Mouse (Mus musculus) neutrophil, adult 5-6 weeks (primary cell): ENCODE results near the gene Cyb5d1. TPM values are rescaled to one million over a fixed set of nuclear protein-coding genes. Genes with fewer than 3 reads are reported as not detected.

Source experiments
- ATAC-seq: fragments of 151-379, 151-347 bp; 2 replicates; pipeline ENCODE4 v1.8.0; 2017; ENCODE audit warnings: mild to moderate bottlenecking, moderate TSS enrichment; ENCODE audit not compliant: insufficient number of reproducible peaks, poor library complexity, low FRiP score, severe bottlenecking; ENCODE audit errors: extremely low read depth
- total RNA-seq: library from RNA; stranded (forward); fragments of 200-1000 nt; gene quantifications from 2 replicates; pipeline ENCODE4 v1.2.3, GENCODE M21; 2017

Cyb5d1 gene
- total RNA-seq, 1 experiment from 2014 or later = 64.2 TPM

DNA sequence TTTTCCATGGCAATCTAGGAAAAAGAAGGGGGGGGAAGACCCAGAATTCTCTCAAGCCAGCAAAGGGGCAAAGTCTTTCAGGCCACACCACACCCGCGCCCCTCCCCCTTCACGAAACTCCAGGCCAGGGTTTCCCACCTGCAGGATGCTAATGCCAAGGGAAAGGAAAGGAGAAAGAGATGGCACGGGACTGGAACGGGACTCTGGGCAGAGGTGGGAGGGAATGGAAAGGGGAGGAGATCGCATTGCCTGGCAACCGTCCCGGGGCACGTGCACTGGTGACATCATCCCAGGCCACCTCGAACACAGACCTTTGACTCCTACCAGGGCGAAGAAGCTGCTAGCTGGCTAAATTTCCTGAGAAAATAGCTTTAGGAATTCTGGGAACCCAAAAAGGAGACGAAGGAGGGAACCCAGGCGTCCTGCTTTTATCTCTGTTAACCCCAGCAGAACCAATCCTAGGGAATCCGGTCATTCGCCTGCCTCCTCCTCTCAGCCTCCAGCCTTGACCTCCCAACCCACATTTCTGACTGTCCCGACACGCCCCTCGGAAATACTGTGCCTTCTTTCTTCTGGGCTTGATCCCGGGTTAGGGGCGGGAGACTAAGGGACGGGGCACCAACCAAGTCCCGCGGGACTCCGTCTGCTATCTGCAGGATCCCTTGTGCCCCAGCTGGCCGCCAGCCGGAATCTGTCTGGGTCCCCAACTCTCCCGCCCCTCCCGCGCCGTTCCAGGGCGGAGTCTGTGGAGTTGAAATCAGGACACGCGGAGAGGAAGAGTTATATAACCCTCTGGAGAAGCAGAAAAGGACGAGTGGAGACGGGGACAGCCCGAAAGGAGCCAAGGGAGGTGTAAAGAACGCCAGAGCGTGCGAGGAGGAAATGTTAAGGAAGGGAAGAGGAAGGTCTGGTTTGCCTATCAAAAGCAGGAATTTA lies 22.3 kb upstream of the Cyb5d1 start:
- peak; percentile 30 for ATAC-seq

DNA sequence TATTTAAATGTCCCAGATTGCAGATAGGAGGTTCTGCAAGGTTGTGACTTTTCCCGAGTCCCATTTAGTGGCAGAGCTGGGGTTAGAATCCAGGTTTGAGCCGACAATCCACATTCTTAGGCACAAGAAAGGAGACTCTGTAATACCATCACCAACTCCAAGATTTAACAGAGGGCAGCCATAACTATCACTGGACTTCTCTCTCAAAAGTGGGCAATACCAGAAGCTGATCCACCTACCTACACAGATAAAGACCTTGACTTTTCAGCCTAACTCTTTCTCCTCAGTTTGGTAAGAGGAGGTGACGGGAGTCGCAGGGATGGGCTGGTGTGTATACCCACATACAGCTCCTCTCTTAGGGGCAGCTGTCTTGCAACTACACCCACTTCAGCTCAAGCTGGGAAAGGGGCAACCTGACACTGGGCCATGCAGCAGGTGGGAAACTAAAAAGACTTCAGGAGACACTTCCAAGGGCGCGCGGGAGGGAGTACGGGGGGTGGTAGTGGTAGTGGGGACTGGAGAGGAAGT lies 21.6 kb upstream of the Cyb5d1 start:
- ATAC-seq = no peak

DNA sequence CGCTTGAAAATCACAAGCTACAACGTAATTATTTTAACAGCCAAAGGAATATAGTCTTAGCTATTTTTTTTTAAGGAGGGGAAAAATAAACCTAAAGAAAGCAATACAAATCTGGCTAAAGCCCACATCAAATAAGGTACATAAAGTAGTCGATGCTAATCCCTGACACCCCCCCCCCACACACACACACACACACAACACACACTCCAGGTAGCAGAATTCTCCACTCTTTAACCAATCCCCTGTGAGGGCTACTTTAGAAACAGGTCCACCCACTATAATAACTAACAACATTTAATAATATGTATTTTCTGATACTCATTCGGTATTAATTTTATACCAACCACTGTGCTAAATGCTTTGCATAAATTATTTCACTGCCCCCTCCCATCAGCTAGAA lies 21.1 kb upstream of the Cyb5d1 start:
- no peak for ATAC-seq

DNA sequence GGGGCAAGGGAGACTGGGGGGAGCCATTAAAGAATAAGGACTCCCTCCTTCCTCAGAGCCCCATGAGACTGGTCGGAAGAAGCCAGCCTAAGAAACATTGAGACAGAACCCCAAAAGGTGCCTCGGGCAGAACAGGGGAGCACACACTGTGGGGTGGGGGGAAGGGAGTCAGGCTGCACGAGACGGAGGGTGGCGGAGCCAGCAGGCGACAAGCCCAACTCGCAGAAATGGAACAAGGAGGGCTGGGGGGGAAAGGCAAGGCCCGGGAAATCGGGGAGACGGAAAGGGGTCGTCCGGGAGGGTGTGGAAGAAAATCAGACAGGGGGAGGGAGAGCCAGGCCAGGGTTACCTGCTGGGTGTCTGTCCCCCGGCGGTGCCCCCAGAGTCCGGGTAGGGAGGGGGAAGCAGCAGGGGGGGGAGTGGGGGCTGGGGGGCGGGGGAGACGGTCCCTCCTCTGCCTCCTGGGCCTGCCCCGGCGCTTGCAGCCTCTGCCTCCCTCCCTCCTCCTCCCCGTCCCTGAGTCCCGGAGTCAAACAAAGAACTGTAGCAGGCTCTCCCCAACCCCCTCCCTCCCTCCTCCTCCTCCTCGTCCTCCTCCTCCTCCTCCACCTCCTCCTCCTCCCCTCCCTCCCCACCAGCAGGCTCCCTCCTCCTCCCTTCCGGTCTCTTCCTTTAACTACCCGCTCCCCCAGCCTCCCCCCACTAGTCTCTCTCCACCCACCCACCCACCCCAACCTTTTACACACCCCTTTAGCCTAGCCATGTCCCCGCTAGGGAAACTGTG lies 20.4 kb upstream of the Cyb5d1 start:
- no peak for ATAC-seq

DNA sequence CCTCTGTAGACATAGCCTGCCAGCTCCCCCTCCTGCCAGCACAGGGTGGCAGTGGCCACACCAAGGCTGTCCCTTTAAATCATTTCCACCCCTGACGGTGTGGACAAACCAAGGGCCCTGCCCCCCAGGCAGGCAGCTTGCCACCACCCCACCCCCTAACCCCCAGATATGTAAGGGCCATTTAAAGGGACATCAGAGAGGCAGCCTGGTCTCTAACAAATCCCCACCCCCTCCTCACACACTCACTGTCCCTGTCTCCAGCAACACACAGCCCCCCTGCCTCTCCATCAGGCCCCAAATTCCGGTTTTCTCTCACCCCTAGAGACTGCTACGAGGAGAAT lies 19.9 kb upstream of the Cyb5d1 start:
- no peak for ATAC-seq

DNA sequence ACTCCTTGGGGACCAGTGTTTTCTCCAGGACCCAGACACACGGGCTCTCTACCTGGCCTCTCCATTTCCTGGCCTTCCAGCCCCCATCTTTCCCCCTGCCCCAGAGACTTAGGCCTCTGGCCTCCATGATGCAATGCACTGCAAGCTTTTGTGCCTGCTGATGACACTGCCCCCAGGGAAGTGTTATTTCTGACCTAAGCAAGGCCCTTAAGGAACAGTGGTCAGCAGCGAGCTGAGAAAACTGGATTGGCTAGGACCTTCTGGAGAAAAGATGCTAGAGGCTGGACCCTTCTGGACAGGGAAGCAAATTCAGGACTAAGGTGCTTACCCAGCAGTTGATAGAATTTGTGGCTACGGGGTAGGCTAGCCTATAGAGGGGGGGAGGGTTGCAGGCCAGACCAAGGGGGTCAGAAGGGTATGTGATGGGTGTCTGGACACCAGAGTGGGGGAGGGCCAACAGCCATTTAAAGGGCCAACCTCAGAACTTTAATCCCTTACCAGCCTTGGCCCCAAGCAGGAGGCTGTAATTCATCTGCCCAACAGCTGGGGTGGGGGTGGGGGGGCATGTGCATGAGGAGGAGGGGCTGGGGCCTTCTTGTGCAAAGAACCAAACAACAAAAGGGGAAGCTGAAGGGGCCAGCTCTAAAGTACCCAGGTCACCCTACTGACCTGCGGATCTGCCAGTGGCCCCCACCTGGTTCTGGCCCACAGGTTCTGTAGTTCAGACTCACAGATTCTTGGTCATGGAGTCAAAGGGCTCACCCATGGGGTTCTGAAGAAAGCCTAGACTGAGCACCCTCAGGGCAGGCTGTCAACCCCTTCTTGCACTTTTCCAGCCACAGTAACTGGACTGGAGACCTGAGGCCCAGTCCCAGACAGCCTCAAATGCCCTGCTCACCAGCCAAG lies 19.2 kb upstream of the Cyb5d1 start:
- ATAC-seq = no peak

DNA sequence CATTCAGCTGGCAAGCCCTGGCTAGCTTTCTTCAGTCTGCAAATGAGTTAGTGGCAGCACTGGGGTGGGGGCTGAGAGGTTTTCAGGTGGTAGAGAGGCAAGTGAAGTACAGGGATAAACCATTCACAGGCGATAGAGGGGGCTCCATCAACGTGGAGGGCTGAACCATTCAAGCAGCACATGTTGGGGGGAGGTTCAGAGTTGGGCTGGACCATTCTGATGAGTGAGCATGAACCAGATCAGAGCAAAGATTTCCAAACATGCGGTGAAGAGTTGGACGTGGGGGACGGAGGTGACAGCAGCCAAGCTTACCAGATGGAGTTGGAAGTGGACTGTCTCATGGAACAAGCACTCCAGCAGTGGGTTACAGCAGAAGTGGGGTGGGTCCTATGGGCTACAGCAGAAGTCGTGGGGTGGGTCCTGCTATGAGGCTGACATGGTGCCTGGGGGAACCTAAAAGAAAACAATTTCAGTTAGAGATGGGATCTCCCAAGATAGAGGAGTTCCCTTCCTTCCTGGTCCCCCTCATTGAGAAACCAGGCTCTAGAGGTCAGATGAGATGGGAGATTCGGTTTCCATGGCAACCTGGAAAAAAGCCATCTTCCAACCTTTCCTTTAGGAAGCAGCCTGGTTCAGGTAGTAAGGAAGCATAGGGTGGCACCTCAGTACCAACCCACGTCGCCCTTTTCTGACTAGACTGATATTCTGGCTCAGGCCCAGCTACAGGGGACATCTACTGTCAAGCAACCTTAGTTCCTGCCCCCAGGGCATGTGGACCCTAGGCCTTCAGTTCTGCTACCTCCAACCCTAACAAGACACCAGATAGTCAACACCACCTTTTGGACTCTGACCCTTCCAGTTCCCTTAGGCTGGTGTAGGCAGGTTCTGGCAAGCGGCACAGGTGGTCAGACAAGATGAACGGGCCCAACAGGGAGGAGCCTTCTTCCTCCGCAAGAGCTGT lies 18.1 kb upstream of the Cyb5d1 start, which contains the start of gene Kdm6b:
Gene Kdm6b (minus strand): TSS at position 455 of the 961 bp plus-strand sequence.
- no peak for ATAC-seq

DNA sequence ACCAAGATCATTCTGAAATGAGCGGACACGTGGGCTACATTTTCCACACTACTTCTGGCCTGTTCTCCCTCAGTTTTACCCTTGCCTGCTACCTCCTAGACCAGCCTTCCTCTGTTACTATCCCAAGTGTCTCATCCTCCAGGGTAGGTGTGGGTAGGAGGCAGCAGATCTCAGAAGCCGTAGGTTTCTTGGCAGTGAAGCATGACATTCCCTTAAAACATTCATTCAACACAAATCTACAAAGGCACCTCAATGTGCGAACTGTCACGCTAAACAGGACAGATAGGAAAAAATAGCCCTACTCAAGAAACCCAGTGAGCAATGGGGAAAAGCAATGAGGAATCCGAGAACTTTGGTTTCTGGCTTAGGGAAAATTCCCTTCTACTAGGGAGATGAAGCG lies 17.1 kb upstream of the Cyb5d1 start:
- ATAC-seq = no peak

DNA sequence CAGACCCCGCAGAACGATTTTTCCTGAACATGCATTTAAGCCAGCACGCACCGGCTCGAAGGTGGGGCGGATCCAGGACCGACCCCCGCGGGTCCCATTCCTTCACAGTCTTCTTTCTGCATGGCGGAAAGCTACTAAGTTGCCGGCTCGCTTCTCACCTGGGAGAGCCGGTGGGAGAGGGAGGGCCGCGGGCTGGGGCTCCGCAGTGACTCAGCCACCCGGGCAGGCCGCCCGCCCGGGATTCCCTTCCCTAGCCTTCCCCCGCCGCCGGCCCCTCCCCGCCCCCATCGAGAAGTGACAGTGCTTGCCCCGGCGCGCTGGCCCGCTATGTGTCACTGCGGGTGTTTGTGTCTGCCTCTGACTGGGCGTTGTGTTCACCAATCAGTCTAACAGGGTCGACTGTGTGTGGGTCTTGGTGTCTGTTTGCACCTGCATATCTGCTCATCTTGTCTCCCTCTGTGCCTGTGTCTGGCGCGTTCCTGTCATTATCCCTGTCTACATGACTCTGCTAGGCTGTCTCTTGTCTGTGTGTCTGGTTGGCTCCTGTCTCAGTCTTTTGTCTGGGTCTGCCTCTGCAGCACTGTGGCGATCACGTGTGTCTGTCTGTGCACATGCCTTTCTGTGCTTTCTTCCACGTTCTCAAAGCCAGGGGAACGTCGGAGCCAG lies 16.2 kb upstream of the Cyb5d1 start:
- peak; percentile 4 for ATAC-seq

DNA sequence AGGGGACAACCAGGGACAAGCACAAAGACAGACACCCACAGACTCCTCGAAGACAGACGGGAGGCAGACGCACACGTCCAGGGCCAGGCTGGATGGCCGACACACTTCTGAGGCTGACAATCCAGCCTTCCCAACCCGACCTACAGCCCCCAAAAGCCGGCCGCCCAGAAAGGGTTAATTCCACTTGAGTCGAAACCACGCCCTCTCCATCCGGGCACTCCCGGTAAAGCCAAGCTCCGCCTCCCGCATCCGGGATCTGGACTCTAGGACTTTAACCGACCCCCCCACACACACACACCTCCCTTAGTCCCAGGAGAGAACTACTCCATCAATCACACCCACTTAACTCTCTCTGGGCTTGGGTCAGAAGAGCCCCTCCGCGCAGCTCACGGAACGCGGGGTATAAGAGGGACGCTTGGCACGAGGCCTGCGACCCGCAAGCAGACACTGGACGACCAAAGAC lies 15.7 kb upstream of the Cyb5d1 start:
- peak; percentile 9; the same call in 1 of the 2 replicates for ATAC-seq

DNA sequence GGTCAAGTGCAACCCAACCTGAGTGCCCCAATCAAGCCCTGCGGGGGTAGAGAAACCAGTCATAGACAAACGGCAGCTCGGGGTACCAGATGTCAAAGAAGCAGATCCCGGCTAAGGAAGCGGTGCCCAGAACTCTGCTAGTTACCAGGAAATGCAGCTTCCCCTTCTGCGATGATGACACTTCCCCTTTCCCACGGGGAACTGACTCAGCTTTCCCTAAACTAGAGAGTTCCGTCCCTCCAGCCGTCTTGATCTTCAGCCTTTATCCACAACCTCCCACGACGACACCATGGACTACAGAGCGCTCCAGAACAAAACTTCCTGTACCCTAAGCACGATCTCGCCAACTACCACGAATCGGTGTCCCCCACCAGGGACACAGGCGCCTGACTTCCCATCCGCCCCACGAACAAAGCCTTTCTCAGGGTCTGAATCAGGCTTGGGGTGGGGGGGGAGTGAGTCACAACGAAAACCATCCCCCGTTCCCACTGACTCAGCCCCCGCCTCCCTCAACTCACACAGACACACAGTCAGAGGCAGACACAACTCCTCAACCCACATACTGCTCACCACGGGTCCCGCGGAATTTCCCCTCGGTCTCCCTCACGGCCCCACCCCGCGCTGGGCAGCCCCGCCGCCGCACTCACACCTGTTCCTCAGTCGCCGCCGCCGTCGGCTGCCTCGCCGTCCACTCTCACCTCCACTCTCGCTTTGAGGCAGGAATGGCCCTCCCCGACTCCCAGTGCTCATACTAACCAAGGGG lies 15.1 kb upstream of the Cyb5d1 start:
- peak; percentile 28 for ATAC-seq

DNA sequence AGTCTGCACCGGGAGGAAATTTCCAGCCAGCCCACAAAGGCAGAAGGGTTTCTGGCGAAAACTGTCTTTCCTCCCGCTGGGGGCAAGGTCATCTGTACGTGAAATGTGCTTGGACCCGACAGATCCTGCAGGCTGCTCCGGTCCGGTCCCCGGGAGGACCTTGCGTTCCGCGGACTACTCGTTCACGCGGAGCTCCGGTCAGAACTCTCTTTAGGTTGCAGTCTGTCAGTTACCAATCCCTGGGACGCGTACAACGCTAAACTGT lies 14.5 kb upstream of the Cyb5d1 start:
- no peak for ATAC-seq

DNA sequence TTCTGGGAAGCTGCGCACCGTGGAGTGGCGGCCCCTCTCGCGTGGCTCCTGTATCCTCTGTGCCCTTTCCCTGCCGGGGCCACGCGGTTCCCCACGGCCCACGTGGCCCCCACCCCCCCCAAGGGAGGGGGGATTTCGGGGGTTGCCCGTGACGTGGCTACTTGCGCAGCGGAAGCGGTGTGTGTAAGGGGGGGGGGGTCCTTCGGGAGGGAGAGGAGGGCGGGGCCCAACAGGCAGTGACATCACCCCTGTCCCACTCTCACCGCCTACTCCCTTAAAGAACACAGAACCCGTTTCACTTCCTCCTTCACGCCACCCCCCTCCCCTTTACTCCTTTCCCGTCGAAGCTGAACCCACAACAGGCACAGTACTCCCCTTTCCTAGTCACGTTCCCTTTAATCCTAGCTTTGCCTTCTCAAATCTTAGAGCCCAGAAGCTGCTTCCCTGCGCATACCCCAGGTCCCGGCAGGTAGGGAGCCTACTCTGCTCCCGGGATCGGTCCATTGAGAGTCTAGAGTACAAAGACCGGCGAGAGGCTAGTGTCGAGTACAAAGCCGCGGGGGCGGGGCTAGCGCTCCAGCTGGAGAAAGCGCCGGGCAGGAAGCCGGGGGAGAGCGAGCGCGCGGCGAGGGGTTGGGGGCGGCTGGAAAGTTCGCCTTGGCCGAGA lies 14.1 kb upstream of the Cyb5d1 start:
- peak; percentile 52 for ATAC-seq

DNA sequence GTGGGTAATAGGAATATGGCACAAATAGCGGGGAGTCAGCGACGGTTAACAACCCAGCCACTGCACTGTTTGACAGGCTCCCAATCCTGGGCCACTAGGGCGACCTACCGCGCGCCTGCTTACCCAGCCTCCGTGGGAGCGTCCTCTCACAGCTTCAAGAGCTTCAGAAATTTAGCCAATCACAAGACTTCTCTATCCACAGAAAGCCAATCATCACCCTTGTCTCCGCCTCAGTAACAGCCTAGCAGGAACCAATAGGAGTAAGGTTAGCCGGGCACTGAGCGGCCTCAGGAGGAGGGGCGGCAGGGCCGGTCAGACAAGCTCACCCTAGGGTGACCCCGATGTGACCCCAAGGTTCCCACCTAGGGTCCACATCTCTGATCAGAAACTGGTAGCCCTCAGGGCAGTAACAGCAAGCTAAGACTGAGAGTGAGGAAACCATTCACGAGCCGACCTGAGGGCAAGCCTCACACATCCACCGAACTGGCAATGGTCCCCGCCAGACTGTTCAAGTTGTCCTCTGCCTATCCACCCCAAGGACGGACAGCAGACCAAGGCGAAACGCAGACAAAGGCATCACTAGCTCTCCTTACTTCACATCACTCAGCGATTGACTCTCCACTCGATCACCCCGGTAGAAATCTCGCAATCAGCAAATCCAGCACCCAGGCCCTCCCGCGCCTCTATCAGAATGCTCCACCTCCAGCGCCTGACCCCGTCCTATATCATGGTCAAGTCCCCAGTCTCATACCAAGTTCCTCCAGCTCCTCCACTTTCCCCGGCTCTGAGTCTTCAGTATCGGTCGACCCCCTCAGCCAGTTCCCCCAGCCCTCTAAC lies 13.3 kb upstream of the Cyb5d1 start:
- peak; percentile 54 for ATAC-seq

DNA sequence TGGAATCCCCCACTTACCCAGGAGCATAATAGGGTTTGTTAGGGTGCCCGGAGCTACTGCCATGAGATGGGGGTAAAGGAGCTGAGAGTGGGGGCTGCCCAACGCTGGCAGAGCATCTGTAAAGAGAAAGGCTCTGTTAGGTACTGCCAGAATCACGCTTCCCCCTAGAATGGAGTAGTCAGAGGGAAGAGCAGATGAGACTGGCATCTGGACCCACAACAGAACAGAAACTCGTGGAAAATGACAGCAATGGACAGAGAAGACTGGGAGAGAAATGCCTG lies 12.2 kb upstream of the Cyb5d1 start:
- ATAC-seq = no peak
